Mouse (Mus musculus): ENCODE results near the gene Gm20696.

GRCm38 (mm10) chr6:99338174-99338573, 328.4 kb downstream of the Gm20696 start:
- TF ChIP-seq TAL1 (IDR thresholded peaks at IDR 0.05; ENCODE audit: low read length) (no peak), GATA1 (IDR thresholded peaks at IDR 0.05; ENCODE audit: low read length) (no peak)
